Mouse (Mus musculus): Measurements from ENCODE around the gene D430019H16Rik. TPM values are rescaled to one million over a fixed set of nuclear protein-coding genes. Genes with fewer than 3 reads are reported as not detected.

Gene D430019H16Rik
- polyA plus RNA-seq, 1 experiment from 2014 or later: 7.3 TPM

DNA sequence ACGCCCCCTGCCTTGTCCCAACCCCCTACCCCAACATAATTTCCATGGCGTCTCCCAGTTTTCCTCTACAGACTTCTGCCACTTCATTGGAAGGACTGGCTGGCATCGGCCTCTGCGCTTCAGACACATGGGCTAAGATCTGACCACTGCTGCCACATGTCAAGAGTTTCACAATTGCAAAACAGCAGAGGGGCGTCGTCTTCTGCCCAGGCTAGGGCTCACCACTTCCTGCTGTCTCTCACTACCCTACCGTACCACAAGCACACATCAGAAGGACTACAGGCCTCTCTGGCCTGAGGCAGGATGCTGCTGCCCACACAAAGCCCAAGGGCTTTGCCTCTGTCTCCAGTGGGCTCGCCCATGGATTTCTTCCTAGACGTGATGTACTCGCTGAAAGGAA lies 86.0 kb downstream of the D430019H16Rik start:
- H3K9ac ChIP-seq (ENCODE audit: low read length): no peak overlapping the region
- H3K27me3 ChIP-seq (ENCODE audit: control insufficient read depth, insufficient read depth, low read length): no peaks in the 10 kb centered on the region
- no peak overlapping the region for H3K27ac ChIP-seq (ENCODE audit: low read depth, low read length)
- no peak overlapping the region for H3K4me3 ChIP-seq (ENCODE audit: low read depth, low read length)
- H3K36me3 ChIP-seq (ENCODE audit: control insufficient read depth, insufficient read depth, low read length): no peaks in the 10 kb centered on the region
- no peak for DNase-seq (ENCODE audit: low spot score)
- no peak for ATAC-seq (ENCODE audit: insufficient read depth, low FRiP score, low TSS enrichment)
- H3K4me1 ChIP-seq (ENCODE audit: control insufficient read depth, insufficient read depth, low read length): no peaks in the 10 kb centered on the region
- H3K4me2 ChIP-seq (ENCODE audit: low read depth): no peak overlapping the region
- 93% methylated on average over 10 of the region's 10 CpGs for WGBS
- 0 out of 2 replicates have a peak, but pooled peaks cover 3% of the 10 kb centered on the region for H3K9me3 ChIP-seq (ENCODE audit: control insufficient read depth, low read length)

DNA sequence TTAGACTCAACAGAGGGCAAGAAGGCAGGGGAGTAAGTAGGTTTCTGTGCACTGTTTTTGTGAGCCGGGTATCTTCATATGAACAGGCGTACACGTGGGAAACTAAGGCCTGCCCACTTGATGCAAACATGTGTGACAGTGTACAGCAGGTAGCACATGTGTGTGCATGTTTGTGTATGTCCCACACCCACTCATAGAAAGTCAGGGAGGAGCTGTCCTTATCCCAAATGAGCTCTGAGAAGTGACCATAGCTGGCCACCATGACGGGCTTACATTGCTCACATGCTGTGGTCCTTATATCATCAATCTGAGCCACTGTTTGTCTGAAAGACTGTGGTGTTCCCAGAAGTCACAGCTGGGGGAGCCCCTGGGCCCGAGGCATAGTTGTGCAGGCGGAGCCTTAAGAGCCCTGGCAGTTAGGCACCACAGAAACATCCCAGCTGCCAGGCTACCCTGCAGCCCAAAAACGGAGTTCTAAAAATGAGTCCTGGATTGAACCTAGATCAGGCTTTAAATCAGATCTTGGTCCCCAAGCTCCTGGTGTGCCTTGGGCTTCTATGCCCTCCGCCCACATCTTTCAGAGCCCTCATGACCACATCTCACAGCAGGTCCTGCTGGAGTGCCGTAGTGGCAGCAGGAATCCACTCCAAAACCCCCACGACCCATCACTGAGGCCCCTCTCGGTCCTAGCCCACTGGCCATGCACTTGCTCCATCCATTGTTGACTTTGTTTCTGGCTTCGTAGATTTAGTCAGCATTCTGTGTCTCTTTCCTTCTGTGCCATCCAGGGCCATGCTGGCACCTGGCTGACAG lies 88.1 kb downstream of the D430019H16Rik start:
- Histone ChIP-seq H3K4me3 (ENCODE audit: low read depth, low read length) (no peak overlapping the region), H3K9me3 (ENCODE audit: control insufficient read depth, low read length) (0 out of 2 replicates have a peak, but pooled peaks cover 3% of the 10 kb centered on the region), H3K27ac (ENCODE audit: low read depth, low read length) (no peak overlapping the region), H3K4me1 (ENCODE audit: control insufficient read depth, insufficient read depth, low read length) (no peaks in the 10 kb centered on the region; the same call in 1 of the 2 replicates), H3K27me3 (ENCODE audit: control insufficient read depth, insufficient read depth, low read length) (no peaks in the 10 kb centered on the region), H3K36me3 (ENCODE audit: control insufficient read depth, insufficient read depth, low read length) (no peaks in the 10 kb centered on the region), H3K9ac (ENCODE audit: low read length) (no peak overlapping the region), H3K4me2 (ENCODE audit: low read depth) (no peak overlapping the region)
- 73% methylated on average over 12 of the region's 12 CpGs for WGBS
- ATAC-seq (ENCODE audit: insufficient read depth, low FRiP score, low TSS enrichment) (no peak), DNase-seq (ENCODE audit: low spot score) (no peak)

DNA sequence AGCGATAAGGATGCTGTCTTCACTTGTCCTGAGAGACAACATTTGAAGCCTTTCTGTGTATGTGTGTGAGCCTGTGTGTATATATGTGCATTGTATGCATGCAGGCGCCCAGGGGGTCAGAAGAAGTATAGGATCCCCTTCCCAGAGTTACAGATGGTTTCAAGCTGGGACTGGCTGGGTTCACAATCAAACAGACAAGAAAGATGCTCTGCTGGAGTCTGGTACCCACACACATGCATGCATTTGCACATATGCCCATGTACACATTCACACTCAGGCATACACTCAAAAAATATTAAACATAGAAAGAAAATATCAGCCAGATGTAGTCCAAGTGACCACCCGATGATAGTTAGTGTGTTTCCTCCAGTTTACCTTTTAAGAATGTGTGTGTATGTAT lies 88.9 kb downstream of the D430019H16Rik start:
- Histone ChIP-seq H3K9me3 (ENCODE audit: control insufficient read depth, low read length) (0 out of 2 replicates have a peak, but pooled peaks cover 3% of the 10 kb centered on the region), H3K27ac (ENCODE audit: low read depth, low read length) (no peak overlapping the region), H3K9ac (ENCODE audit: low read length) (no peak overlapping the region), H3K4me3 (ENCODE audit: low read depth, low read length) (no peak overlapping the region), H3K27me3 (ENCODE audit: control insufficient read depth, insufficient read depth, low read length) (no peaks in the 10 kb centered on the region), H3K4me2 (ENCODE audit: low read depth) (no peak overlapping the region), H3K4me1 (ENCODE audit: control insufficient read depth, insufficient read depth, low read length) (no peaks in the 10 kb centered on the region; the same call in 1 of the 2 replicates), H3K36me3 (ENCODE audit: control insufficient read depth, insufficient read depth, low read length) (no peaks in the 10 kb centered on the region)
- no peak for ATAC-seq (ENCODE audit: insufficient read depth, low FRiP score, low TSS enrichment)
- no peak for DNase-seq (ENCODE audit: low spot score)
- 93% methylated on average over 3 of the region's 3 CpGs for WGBS

Other genes starting within 250 kb of the D430019H16Rik start
- not detected in 2 replicates for gene Tcl1, start 231.1 kb upstream of the D430019H16Rik start, polyA plus RNA-seq (2014; fragmentation: Nextera tagmentation; extraction: Ambion mirVana)
- 0.51 and 0.77 TPM in 2 replicates for gene Tunar, start 120.0 kb upstream of the D430019H16Rik start, polyA plus RNA-seq (2014; fragmentation: Nextera tagmentation; extraction: Ambion mirVana)
- gene Bdkrb2, start 109.4 kb downstream of the D430019H16Rik start, polyA plus RNA-seq (2014; fragmentation: Nextera tagmentation; extraction: Ambion mirVana): 0.17 and 0.37 TPM in 2 replicates
- 0.23 TPM in 1 of 2 replicates, not detected in the other for gene Bdkrb1, start 149.2 kb downstream of the D430019H16Rik start, polyA plus RNA-seq (2014; fragmentation: Nextera tagmentation; extraction: Ambion mirVana)
- gene Gskip, start 231.0 kb downstream of the D430019H16Rik start, polyA plus RNA-seq (2014; fragmentation: Nextera tagmentation; extraction: Ambion mirVana): 35.2 and 40.7 TPM in 2 replicates
- gene Atg2b, start 231.4 kb downstream of the D430019H16Rik start, polyA plus RNA-seq (2014; fragmentation: Nextera tagmentation; extraction: Ambion mirVana): 16.6 and 17.3 TPM in 2 replicates